Mouse (Mus musculus): ENCODE results near the gene Mgat2. TPM values are rescaled to one million over a fixed set of nuclear protein-coding genes. Genes with fewer than 3 reads are reported as not detected.

Gene Mgat2
- total RNA-seq, 2 experiments from 2014 or later, result 27.4 to 29.6 TPM

GRCm38 (mm10) chr12:69175975-69176374 lies 8.0 kb upstream of the Mgat2 start:
- DNase-seq (ENCODE audit: extremely low spot score in 1 of 2, low spot score in 1 of 2), result no peak

GRCm38 (mm10) chr12:69177526-69177925 lies 6.4 kb upstream of the Mgat2 start:
- no peak for DNase-seq (ENCODE audit: extremely low spot score in 1 of 2, low spot score in 1 of 2)

- no peak for DNase-seq (ENCODE audit: extremely low spot score in 1 of 2, low spot score in 1 of 2)
Observed at GRCm38 (mm10) chr12:69179371-69179770, 4.6 kb upstream of the Mgat2 start.

- no peak for DNase-seq (ENCODE audit: extremely low spot score in 1 of 2, low spot score in 1 of 2)
Observed at GRCm38 (mm10) chr12:69181800-69182199, 2.2 kb upstream of the Mgat2 start.

DNA sequence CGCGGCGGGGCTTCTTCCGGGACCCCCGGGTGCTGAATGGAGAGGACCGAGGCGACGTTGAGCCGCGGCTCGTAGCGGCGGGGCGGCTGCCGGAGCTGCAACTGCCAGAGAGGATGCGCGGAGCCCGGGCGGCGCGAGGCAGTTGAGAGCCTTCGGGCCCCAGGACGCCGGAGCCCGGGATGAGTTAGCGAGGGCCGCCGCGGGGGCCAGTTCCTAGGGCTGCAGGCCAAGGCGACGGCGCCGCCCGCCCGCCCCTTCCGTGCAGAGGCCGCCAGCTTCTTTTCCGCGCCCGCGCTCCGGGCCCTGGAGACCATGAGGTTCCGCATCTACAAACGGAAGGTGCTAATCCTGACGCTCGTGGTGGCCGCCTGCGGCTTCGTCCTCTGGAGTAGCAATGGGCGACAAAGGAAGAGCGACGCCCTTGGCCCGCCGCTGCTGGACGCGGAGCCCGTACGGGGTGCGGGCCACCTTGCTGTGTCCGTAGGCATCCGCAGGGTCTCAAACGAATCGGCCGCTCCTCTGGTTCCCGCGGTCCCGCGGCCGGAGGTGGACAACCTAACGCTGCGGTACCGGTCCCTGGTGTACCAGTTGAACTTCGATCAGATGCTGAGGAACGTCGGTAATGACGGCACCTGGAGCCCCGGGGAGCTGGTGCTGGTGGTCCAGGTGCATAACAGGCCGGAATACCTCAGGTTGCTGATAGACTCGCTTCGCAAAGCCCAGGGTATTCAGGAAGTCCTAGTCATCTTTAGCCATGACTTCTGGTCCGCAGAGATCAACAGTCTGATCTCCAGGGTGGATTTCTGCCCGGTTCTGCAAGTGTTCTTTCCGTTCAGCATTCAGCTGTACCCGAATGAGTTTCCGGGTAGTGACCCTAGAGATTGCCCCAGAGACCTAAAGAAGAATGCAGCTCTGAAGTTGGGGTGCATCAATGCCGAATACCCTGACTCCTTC lies 662 bp downstream of the Mgat2 start:
- DNase-seq (ENCODE audit: extremely low spot score in 1 of 2, low spot score in 1 of 2), result peak in 1 of 2 experiments; percentile 20

- no peak for DNase-seq (ENCODE audit: extremely low spot score in 1 of 2, low spot score in 1 of 2)
Observed at GRCm38 (mm10) chr12:69185371-69185770, 1.4 kb downstream of the Mgat2 start.

- no peak for DNase-seq (ENCODE audit: extremely low spot score in 1 of 2, low spot score in 1 of 2)
Observed at GRCm38 (mm10) chr12:69186811-69187471, 3.0 kb downstream of the Mgat2 start.

- no peak for DNase-seq (ENCODE audit: extremely low spot score in 1 of 2, low spot score in 1 of 2)
Observed at GRCm38 (mm10) chr12:69190074-69190473, 6.1 kb downstream of the Mgat2 start.

DNA sequence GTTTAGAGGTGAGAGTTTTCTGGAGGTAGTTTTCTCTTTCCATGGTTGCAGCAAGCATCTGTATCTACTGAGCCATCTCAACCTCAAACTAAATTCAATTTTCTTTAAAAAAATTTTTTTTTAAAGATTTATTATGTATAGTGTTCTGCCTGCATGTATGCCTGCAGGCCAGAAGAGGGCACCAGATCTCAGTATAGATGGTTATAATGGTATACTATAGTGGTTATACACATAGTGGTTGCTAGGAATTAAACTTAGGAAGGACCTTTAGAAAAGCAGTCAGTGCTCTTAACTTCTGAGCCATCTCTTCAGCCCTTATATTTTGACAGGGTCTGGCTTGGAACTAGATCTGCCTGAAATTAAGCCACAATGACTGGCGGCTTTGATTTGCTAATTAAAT lies 6.6 kb downstream of the Mgat2 start:
- DNase-seq (ENCODE audit: extremely low spot score in 1 of 2, low spot score in 1 of 2), result no peak

DNA sequence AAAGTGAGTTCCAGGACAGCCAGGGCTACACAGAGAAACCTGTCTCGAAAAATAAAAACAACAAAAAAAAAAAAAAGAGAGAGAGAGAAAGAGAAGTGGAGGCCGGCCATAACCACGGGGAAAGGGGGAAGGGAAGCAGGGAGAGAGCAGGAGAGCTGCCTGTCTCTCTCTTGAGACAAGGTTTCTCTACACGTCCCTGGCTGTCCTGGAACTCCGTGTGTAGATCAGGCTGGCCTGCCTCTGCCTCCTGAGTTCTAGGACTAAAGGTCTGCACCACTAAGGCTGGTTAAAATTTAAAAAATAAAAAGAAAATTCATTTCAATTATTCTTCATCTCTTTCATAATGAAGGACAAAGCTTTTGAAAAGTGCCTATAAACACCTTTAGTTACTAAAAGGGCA lies 7.4 kb downstream of the Mgat2 start:
- DNase-seq (ENCODE audit: extremely low spot score in 1 of 2, low spot score in 1 of 2), result no peak

- no peak for DNase-seq (ENCODE audit: extremely low spot score in 1 of 2, low spot score in 1 of 2)
Observed at GRCm38 (mm10) chr12:69192637-69193036, 8.7 kb downstream of the Mgat2 start.

GRCm38 (mm10) chr12:69196444-69197377 lies 12.8 kb downstream of the Mgat2 start, which contains the start of gene Gm49383:
TSS of gene Gm49383 (minus strand) at chr12:69197104.
- peak in 1 of 2 experiments; percentile 55 for DNase-seq (ENCODE audit: extremely low spot score in 1 of 2, low spot score in 1 of 2)

DNA sequence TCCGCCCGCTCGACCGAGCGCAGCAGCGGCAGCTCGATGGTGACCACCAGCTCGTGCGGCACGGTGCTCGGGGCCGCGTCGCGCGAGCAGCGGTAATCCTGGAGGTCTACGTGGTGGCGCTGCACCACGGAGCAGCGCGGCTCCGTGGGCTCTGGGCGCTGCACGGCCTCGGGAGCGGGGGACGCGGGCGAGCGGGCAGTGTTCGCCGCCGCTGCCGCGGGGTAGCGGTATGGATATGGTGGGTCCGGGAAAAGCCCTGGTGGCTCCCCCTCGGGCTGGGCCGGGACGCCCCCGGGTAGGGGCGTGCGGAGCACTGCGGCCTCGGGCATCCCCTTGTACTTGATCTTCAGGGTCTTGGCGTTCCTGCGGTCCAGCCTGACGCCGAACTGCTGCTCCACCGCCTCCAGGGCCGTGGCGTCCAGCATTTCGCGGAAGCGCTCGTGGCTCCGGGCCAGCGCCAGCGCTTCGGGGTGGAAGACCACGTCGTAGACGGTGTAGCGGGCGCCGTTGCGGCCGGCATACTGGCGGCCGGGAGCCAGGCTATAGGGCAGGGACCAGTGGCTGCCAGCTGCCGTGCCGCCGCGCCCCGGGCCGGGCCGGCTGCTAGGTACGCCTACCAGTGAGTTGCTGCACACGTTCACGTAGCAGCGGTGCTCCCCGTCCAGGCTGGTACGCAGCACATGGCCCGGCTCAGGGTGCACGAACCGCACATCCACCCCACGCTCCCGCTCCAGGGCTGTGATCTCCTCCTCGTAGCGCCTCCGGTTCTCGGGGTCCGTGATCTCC lies 13.6 kb downstream of the Mgat2 start:
- DNase-seq (ENCODE audit: extremely low spot score in 1 of 2, low spot score in 1 of 2), result peak; percentile 42 to 65

GRCm38 (mm10) chr12:69198164-69198535 lies 14.2 kb downstream of the Mgat2 start, which contains the start of gene Dnaaf2:
TSS of gene Dnaaf2 (minus strand) at chr12:69198429.
- peak in 1 of 2 experiments; percentile 47 for DNase-seq (ENCODE audit: extremely low spot score in 1 of 2, low spot score in 1 of 2)

- DNase-seq (ENCODE audit: extremely low spot score in 1 of 2, low spot score in 1 of 2), result no peak
Observed at GRCm38 (mm10) chr12:69198985-69199384, 15.0 kb downstream of the Mgat2 start.

GRCm38 (mm10) chr12:69204052-69204833 lies 20.3 kb downstream of the Mgat2 start, which contains the start of gene Gm49384:
TSS of gene Gm49384 (minus strand) at chr12:69204267.
- no peak for DNase-seq (ENCODE audit: extremely low spot score in 1 of 2, low spot score in 1 of 2)

DNA sequence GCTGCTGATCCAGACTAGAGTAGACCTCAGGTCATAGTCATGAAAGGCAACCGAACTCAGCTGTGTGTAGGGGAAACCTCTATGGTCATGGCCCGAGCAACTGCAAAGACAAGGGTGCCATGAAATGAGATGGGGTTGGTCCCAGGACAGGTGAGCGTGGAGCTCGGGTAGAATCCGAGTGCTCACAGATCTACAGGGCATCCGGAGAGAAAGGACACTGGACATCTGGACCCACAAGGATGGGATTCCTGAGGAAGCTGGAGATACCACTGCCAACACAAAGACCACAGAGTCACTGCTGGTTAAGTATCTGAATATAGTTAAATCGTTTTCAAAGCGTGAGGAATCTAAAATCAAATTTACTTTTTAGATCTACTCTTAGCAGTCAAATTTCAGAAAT lies 23.4 kb downstream of the Mgat2 start:
- DNase-seq (ENCODE audit: extremely low spot score in 1 of 2, low spot score in 1 of 2), result no peak

- no peak for DNase-seq (ENCODE audit: extremely low spot score in 1 of 2, low spot score in 1 of 2)
Observed at GRCm38 (mm10) chr12:69207926-69208325, 24.0 kb downstream of the Mgat2 start.

DNA sequence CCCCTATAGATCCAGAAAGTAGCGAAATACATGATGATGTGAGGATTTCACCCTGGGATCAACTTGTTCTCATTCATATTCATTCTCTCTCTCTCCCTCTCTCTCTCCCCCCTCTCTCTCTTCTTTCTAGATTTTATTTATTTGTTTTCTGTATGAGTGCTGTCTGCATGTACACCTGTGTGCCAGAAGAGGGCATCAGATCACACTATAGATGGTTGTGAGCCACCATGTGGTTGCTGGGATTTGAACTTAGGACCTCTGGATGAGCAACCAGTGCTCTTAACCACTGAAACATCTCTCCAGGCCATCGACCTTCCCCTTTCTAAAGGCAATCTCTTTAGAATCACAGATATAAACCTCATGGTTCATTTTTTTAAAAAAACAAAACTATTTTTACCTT lies 24.6 kb downstream of the Mgat2 start:
- no peak for DNase-seq (ENCODE audit: extremely low spot score in 1 of 2, low spot score in 1 of 2)
